Mouse (Mus musculus) forebrain, embryonic 11.5 days (tissue): ENCODE measurements around the gene Limch1. TPM values are rescaled to one million over a fixed set of nuclear protein-coding genes. Genes with fewer than 3 reads are reported as not detected.

Source experiments
- ATAC-seq: fragments of 200-750 bp; cut with Nextera tagmentation; replicated peaks from 2 replicates; pipeline ENCODE4 v1.8.0; 2017; ENCODE audit warnings: moderate TSS enrichment; ENCODE audit not compliant: low FRiP score
- DNase-seq: peaks from one replicate; pipeline ENCODE4 v3.0.0-alpha.2; 2017; ENCODE audit warnings: low spot score
- H3K27ac ChIP-seq: fragments of 300-500 bp; sonication (generic); 2 replicates; pipeline ENCODE4 v1.5.1; 2014; ENCODE audit warnings: low read depth, low read length
- H3K27me3 ChIP-seq: fragments of 300-500 bp; sonication (generic); 2 replicates; pipeline ENCODE4 v1.6.1; 2014; ENCODE audit warnings: mild to moderate bottlenecking, low read length, mixed read lengths; ENCODE audit not compliant: control insufficient read depth, insufficient read depth
- H3K36me3 ChIP-seq: fragments of 300-500 bp; sonication (generic); 2 replicates; pipeline ENCODE4 v1.6.1; 2014; ENCODE audit warnings: mild to moderate bottlenecking, low read length, moderate library complexity, mixed read lengths; ENCODE audit not compliant: control insufficient read depth, insufficient read depth
- H3K4me1 ChIP-seq: fragments of 300-500 bp; sonication (generic); replicated peaks from 2 replicates; pipeline ENCODE4 v1.6.1; 2014; ENCODE audit warnings: low read length, mixed read lengths; ENCODE audit not compliant: control insufficient read depth, insufficient read depth
- H3K4me2 ChIP-seq: fragments of 300-500 bp; sonication (generic); 2 replicates; pipeline ENCODE4 v1.6.1; 2014; ENCODE audit warnings: low read depth, mild to moderate bottlenecking, low read length, moderate library complexity, mixed read lengths; ENCODE audit not compliant: severe bottlenecking
- H3K4me3 ChIP-seq: fragments of 300-500 bp; sonication (generic); 2 replicates; pipeline ENCODE4 v1.5.1; 2014; ENCODE audit warnings: low read depth, low read length
- H3K9ac ChIP-seq: fragments of 300-500 bp; sonication (generic); 2 replicates; pipeline ENCODE4 v1.6.1; 2014; ENCODE audit warnings: low read length
- H3K9me3 ChIP-seq: fragments of 300-500 bp; sonication (generic); 2 replicates; pipeline ENCODE4 v1.6.1; 2016; ENCODE audit warnings: low read length, mixed read lengths; ENCODE audit not compliant: control insufficient read depth
- WGBS: fragments of 180-500 bp; shearing (Covaris S2); extraction: QIAGEN DNeasy Blood & Tissue Kit; methylation state at CpG from one replicate; pipeline ENCODE4 v1.1.7; 2014; 5-methylcytosine and 5-hydroxymethylcytosine counted together
- polyA plus RNA-seq: library from polyadenylated mRNA; unstranded; fragments of >200 nt; fragmentation: Nextera tagmentation; extraction: Ambion mirVana; gene quantifications from 2 replicates; pipeline ENCODE4 v1.2.1, GENCODE M21; 2014

Gene Limch1
- polyA plus RNA-seq, 1 experiment from 2014 or later, result 41.7 TPM

GRCm38 (mm10) chr5:66872681-66873080 lies 127.1 kb downstream of the Limch1 start:
- no peak overlapping the region for H3K9ac ChIP-seq
- no peak overlapping the region for H3K27ac ChIP-seq
- DNase-seq, result no peak
- H3K9me3 ChIP-seq, result no peaks in the 10 kb centered on the region
- no peaks in the 10 kb centered on the region for H3K27me3 ChIP-seq
- ATAC-seq, result no peak
- H3K4me2 ChIP-seq, result no peak overlapping the region
- H3K4me3 ChIP-seq, result no peak overlapping the region
- H3K36me3 ChIP-seq, result no peaks in the 10 kb centered on the region
- 87% methylated on average over 6 of the region's 6 CpGs for WGBS
- no peaks in the 10 kb centered on the region for H3K4me1 ChIP-seq

DNA sequence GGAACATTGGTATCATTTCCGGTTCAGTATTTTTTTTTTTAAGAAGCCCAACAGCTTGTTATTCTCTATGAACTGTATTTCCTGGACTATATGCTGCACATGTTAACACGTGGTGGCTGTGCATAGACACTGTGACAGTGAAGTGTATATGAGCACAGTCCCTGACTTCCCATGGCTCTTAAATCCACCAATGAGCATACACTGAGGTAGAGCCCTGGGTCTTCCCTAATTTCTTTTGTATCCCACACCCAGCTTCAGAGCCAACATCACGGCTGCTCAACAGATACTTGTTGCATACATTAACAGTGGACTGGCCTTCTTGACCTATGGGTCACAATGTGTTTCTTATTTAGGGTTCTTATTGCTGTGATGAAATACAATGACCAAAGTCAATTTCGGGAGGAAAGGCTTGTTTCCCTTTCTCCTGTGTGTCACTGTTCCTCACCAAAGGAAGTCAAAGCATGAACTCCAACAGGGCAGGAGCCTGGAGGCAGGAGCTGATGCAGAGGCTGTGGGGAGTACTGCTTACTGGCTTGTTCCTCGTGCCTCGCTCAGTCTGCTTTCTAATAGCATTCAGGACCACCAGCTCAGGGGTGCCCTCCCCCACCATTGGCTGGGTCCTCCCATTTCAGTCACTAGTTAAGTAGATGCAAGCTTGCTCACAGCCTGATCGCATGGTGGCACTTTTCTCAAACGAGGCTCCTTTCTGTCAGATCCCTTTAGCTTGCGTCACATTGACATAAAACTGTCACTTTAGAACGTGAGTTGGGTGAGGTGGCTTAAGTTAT lies 130.6 kb downstream of the Limch1 start:
- no peak for ATAC-seq
- no peaks in the 10 kb centered on the region for H3K36me3 ChIP-seq
- H3K27me3 ChIP-seq, result no peaks in the 10 kb centered on the region
- WGBS, result 58% methylated on average over 10 of the region's 10 CpGs
- H3K27ac ChIP-seq, result no peak overlapping the region
- no peak overlapping the region for H3K9ac ChIP-seq
- H3K4me3 ChIP-seq, result no peak overlapping the region
- DNase-seq, result peak; percentile 56
- no peaks in the 10 kb centered on the region for H3K4me1 ChIP-seq
- no peak overlapping the region for H3K4me2 ChIP-seq
- no peaks in the 10 kb centered on the region for H3K9me3 ChIP-seq

DNA sequence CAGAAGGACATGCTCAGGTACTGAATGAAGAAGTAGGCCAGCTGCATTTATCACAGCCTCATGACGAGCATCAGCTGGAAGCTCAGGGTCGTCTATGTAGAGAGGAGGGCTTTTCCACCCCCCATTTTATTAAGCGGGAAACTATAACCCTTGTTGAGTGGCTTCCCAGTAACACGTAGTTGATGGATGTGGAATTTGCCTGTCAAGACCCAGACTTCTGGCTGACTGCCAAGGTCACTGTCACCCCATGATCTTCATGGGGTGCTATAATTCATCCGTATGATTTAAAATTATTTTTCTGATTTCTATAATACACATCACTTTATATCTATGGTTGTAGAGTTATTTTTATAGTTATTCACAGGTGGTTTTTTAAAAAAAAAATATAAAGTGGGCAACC lies 131.4 kb downstream of the Limch1 start:
- Histone ChIP-seq H3K4me1 (no peaks in the 10 kb centered on the region), H3K27me3 (no peaks in the 10 kb centered on the region), H3K9me3 (no peaks in the 10 kb centered on the region), H3K27ac (no peak overlapping the region), H3K4me3 (no peak overlapping the region), H3K9ac (no peak overlapping the region), H3K36me3 (no peaks in the 10 kb centered on the region), H3K4me2 (no peak overlapping the region)
- ATAC-seq, result no peak
- WGBS, result 79% methylated on average over 5 of the region's 5 CpGs
- DNase-seq, result no peak

DNA sequence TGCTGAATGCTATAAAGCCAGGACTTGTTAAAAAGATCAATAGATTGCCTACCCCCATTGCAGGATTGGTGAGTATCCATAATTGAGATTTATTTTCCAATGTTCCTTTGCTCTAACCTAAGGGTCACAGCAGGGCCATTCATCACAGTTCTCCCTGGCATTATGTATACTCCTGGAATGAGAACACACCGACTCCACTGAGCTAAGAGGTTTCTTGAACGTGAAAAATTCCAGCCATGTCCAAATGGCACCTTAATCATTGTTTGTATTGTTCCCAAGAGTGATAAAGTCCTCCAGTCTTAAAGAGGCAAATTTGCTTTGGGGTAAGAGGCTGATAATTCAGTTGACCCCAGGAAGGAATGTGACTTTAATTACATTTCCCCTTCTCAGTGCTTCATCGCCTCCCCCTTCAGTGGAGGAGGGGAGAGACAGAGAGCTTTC lies 136.3 kb downstream of the Limch1 start:
- 52% methylated on average over 3 of the region's 3 CpGs for WGBS
- DNase-seq (no peak), ATAC-seq (no peak)
- H3K9me3 ChIP-seq, result no peaks in the 10 kb centered on the region
- no peak overlapping the region for H3K4me3 ChIP-seq
- H3K27me3 ChIP-seq, result no peaks in the 10 kb centered on the region
- H3K27ac ChIP-seq, result no peak overlapping the region
- H3K9ac ChIP-seq, result no peak overlapping the region
- no peaks in the 10 kb centered on the region for H3K36me3 ChIP-seq
- no peak overlapping the region for H3K4me2 ChIP-seq
- H3K4me1 ChIP-seq, result no peaks in the 10 kb centered on the region

- H3K4me3 ChIP-seq, result no peak overlapping the region
- H3K9me3 ChIP-seq, result no peaks in the 10 kb centered on the region
- H3K27me3 ChIP-seq, result no peaks in the 10 kb centered on the region
- no peak overlapping the region for H3K27ac ChIP-seq
- no peaks in the 10 kb centered on the region for H3K36me3 ChIP-seq
- H3K9ac ChIP-seq, result no peak overlapping the region
- ATAC-seq (no peak), DNase-seq (no peak)
- no peaks in the 10 kb centered on the region for H3K4me1 ChIP-seq
- WGBS, result 88% methylated on average over 13 of the region's 13 CpGs
- H3K4me2 ChIP-seq, result no peak overlapping the region
These were observed 137.1 kb downstream of the Limch1 start for GRCm38 (mm10) chr5:66882718-66883117.

DNA sequence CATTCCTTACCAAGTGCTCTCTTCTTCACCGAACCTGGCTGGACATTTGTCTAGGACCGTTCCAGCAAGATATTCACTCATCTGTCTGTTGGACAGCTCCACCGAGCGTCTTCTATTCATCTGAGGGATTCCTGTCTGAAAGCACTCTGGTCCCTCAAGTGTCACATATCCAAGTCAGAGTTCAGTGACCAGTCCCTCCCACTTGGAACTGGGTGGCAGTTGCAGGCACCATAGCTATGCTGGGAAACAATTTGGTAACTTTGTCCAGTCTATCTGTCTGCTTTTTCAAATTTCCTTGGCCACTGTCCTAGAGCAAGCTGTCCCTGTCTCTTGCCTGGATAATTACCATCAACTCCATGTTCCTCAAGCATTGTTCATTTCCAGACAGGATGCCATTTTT lies 138.9 kb downstream of the Limch1 start:
- 90% methylated on average over 4 of the region's 4 CpGs for WGBS
- no peaks in the 10 kb centered on the region; the same call in 1 of the 2 replicates for H3K4me1 ChIP-seq
- no peaks in the 10 kb centered on the region for H3K27me3 ChIP-seq
- DNase-seq (no peak), ATAC-seq (no peak)
- H3K27ac ChIP-seq, result no peak overlapping the region
- no peak overlapping the region for H3K4me2 ChIP-seq
- no peak overlapping the region for H3K9ac ChIP-seq
- no peaks in the 10 kb centered on the region for H3K9me3 ChIP-seq
- H3K36me3 ChIP-seq, result no peaks in the 10 kb centered on the region
- no peak overlapping the region for H3K4me3 ChIP-seq

DNA sequence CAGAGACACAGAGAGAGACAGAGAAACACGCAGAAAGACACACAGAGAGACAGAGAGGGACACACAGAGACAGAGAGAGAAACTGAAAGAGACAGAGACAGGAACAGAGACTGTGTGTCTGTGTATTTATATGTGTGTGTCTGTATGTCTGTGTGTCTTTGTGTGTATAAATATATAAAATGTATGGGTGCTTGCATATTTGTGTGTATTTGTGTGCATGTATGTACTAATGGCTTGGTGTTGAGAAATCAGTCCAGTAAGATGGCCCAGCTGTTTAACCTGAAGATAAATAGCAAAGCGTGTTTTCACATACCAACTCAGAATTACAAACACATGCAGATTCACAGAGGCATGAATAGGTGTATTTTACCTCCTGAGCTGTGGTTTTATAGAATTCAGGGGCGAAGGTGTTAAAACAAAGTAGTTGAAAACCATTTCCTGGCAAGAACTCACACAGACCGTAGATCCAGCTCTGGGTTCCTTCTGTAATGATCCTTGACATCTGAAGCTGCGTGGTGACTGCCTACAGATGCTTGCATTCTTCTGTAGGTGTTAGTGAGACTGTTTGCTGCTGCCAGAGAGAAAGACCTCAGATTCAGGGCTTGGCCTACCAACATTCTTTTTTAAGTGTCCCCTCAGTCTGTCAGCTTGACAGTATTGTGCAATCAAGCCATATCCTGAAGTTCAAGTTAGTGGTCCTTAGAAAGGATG lies 140.9 kb downstream of the Limch1 start:
- Histone ChIP-seq H3K9me3 (no peaks in the 10 kb centered on the region), H3K4me2 (no peak overlapping the region), H3K27me3 (no peaks in the 10 kb centered on the region), H3K4me3 (no peak overlapping the region), H3K9ac (no peak overlapping the region), H3K36me3 (no peaks in the 10 kb centered on the region), H3K4me1 (no peaks in the 10 kb centered on the region; the same call in 1 of the 2 replicates), H3K27ac (no peak overlapping the region)
- WGBS, result 87% methylated on average over 5 of the region's 5 CpGs
- no peak for ATAC-seq
- no peak for DNase-seq

- H3K4me2 ChIP-seq, result no peak overlapping the region
- ATAC-seq (no peak), DNase-seq (no peak)
- no peaks in the 10 kb centered on the region; the same call in 1 of the 2 replicates for H3K4me1 ChIP-seq
- 93% methylated on average over 5 of the region's 5 CpGs for WGBS
- H3K9me3 ChIP-seq, result no peaks in the 10 kb centered on the region
- H3K4me3 ChIP-seq, result no peak overlapping the region
- H3K9ac ChIP-seq, result no peak overlapping the region
- H3K27me3 ChIP-seq, result no peaks in the 10 kb centered on the region
- H3K36me3 ChIP-seq, result no peaks in the 10 kb centered on the region
- no peak overlapping the region for H3K27ac ChIP-seq
These were observed 142.4 kb downstream of the Limch1 start for GRCm38 (mm10) chr5:66888061-66888460.
